Mouse (Mus musculus) embryonic facial prominence, embryonic 11.5 days (tissue): Measurements from ENCODE around the gene Mgat5. TPM values are rescaled to one million over a fixed set of nuclear protein-coding genes. Genes with fewer than 3 reads are reported as not detected.

Experiments
- ATAC-seq: fragments of 200-750 bp; cut with Nextera tagmentation; replicated peaks from 2 replicates; pipeline ENCODE4 v1.8.0; 2017; ENCODE audit warnings: low read depth; ENCODE audit not compliant: insufficient number of reproducible peaks, low FRiP score, low TSS enrichment
- DNase-seq: peaks from one replicate; pipeline ENCODE4 v3.0.0-alpha.2; 2015; ENCODE audit warnings: low spot score
- H3K27ac ChIP-seq: fragments of 300-500 bp; sonication (generic); replicated peaks from 2 replicates; pipeline ENCODE4 v1.5.1; 2014; ENCODE audit warnings: mild to moderate bottlenecking, low read depth, low read length, control low read depth
- H3K27me3 ChIP-seq: fragments of 300-500 bp; sonication (generic); 2 replicates; pipeline ENCODE4 v1.6.1; 2014; ENCODE audit warnings: mild to moderate bottlenecking, low read length, moderate library complexity, mixed read lengths; ENCODE audit not compliant: control insufficient read depth, insufficient read depth
- H3K36me3 ChIP-seq: fragments of 300-500 bp; sonication (generic); replicated peaks from 2 replicates; pipeline ENCODE4 v1.6.1; 2014; ENCODE audit warnings: low read depth, mild to moderate bottlenecking, low read length, moderate library complexity, mixed read lengths; ENCODE audit not compliant: control insufficient read depth, insufficient read depth
- H3K4me1 ChIP-seq: fragments of 300-500 bp; sonication (generic); 2 replicates; pipeline ENCODE4 v1.6.1; 2014; ENCODE audit warnings: low read length, mixed read lengths; ENCODE audit not compliant: control insufficient read depth, insufficient read depth
- H3K4me2 ChIP-seq: fragments of 300-500 bp; sonication (generic); 2 replicates; pipeline ENCODE4 v1.6.1; 2014; ENCODE audit warnings: low read depth, mild to moderate bottlenecking, control low read depth, low read length, moderate library complexity
- H3K4me3 ChIP-seq: fragments of 300-500 bp; sonication (generic); 2 replicates; pipeline ENCODE4 v1.5.1; 2014; ENCODE audit warnings: low read depth, low read length, control low read depth
- H3K9ac ChIP-seq: fragments of 300-500 bp; sonication (generic); replicated peaks from 2 replicates; pipeline ENCODE4 v1.6.1; 2014; ENCODE audit warnings: mild to moderate bottlenecking, control low read depth, low read length
- H3K9me3 ChIP-seq: fragments of 300-500 bp; sonication (generic); replicated peaks from 2 replicates; pipeline ENCODE4 v1.6.1; 2016; ENCODE audit warnings: mild to moderate bottlenecking, low read length, inconsistent platforms, mixed read lengths; ENCODE audit not compliant: control insufficient read depth
- WGBS: fragments of 180-500 bp; shearing (Covaris S2); extraction: QIAGEN DNeasy Blood & Tissue Kit; methylation state at CpG from one replicate; pipeline ENCODE4 v1.1.7; 2014; 5-methylcytosine and 5-hydroxymethylcytosine counted together
- polyA plus RNA-seq: library from polyadenylated mRNA; unstranded; fragments of >200 nt; fragmentation: Nextera tagmentation; extraction: Ambion mirVana; gene quantifications from 2 replicates; pipeline ENCODE4 v1.2.1, GENCODE M21; 2014

The Mgat5 gene
- polyA plus RNA-seq: 5.9 and 6.1 TPM in 2 replicates

DNA sequence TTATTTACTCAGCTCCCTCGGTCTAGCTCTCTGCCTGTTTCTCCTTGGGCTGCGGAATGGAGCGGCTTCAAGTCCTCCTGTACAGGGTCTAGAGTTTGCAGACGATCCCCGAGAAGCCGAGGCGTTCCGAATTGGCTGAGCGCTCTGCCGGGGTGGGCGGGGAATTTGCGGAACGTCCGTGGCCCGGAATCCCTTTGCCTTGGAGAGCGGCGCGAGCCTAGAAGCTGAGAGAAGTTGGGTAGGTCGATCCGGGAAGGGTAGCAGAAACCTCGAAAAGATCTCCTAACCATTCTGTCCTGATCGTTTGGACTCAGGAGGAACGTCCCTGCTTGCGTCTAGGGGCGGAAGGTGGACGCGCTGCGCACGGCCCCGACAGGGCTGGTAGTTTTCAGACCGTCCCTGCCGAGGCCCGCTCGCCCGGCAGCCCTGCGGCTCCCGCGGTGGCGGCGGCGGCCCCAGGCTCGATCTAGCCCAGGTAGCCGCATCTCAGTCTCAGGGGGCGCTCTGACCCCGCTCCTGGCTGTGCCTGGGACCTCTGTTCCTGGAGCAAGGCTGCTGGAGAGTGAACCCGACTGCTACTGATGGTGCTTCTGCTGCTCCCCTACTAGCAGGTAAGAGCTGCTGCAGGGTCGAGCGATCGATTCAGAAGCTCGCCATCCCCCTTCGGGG, at the start of gene Mgat5:
Gene Mgat5, plus strand, starts transcription at position 199 of the 669 bp plus-strand sequence.
- no peaks in the 10 kb centered on the region for H3K36me3 ChIP-seq
- no peaks in the 10 kb centered on the region for H3K4me1 ChIP-seq
- DNase-seq (peak; percentile 95), ATAC-seq (peak; percentile 84)
- H3K9me3 ChIP-seq: no peaks in the 10 kb centered on the region
- under 1% methylated on average over 51 of the region's 51 CpGs for WGBS
- H3K4me2 ChIP-seq: peak within 1 kb of the TSS; percentile 94
- H3K9ac ChIP-seq: peak within 1 kb of the TSS; percentile 77
- peak within 1 kb of the TSS; percentile 66 for H3K27ac ChIP-seq
- H3K27me3 ChIP-seq: no peaks in the 10 kb centered on the region
- H3K4me3 ChIP-seq: peak within 1 kb of the TSS; percentile 76

DNA sequence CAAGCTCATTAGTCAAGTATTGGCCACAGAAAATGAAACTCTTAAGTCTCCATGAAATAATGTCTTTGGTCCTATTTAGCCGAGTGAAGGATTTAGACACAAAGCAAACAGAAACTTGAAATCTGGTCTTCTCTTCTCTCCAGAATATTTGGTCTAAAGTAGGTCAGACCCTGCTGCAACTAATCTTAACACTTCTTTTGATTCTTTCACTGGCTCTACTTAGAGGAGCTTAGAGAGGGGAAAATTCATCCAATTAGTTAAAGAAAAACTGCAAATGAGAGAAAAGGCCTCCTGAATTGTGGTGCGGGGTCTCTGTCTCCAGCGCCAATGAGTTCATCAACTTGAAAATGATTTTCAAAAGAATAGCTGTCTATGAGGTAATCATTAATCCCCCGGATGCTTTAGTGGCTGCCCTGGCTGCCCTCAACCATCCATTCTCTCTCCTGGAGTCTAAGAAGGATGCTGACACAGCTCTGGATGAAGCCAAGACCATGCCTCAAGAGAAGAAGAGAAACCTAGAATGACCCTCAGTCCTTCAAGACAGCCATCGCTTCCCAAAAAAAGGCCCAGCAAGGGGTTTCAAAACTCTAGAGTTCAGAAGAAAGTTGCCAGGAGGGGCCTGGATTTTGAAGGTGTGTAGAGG, 44.6 kb upstream of the Mgat5 start:
- H3K27ac ChIP-seq: no peak overlapping the region
- ATAC-seq (no peak), DNase-seq (no peak)
- H3K27me3 ChIP-seq: no peaks in the 10 kb centered on the region
- no peak overlapping the region for H3K4me3 ChIP-seq
- no peaks in the 10 kb centered on the region for H3K9me3 ChIP-seq
- no peak overlapping the region for H3K9ac ChIP-seq
- WGBS: 87% methylated on average over 5 of the region's 5 CpGs
- no peaks in the 10 kb centered on the region for H3K36me3 ChIP-seq
- no peak overlapping the region for H3K4me2 ChIP-seq
- H3K4me1 ChIP-seq: no peaks in the 10 kb centered on the region

- no peaks in the 10 kb centered on the region for H3K27me3 ChIP-seq
- no peaks in the 10 kb centered on the region for H3K36me3 ChIP-seq
- no peak overlapping the region for H3K9ac ChIP-seq
- DNase-seq (no peak), ATAC-seq (no peak)
- H3K27ac ChIP-seq: no peak overlapping the region
- H3K4me3 ChIP-seq: no peak overlapping the region
- WGBS: 86% methylated on average over 4 of the region's 4 CpGs
- no peaks in the 10 kb centered on the region for H3K9me3 ChIP-seq
- no peak overlapping the region for H3K4me2 ChIP-seq
- no peaks in the 10 kb centered on the region for H3K4me1 ChIP-seq
Measured at GRCm38 (mm10) chr1:127164589-127165160, 40.1 kb upstream of the Mgat5 start.

DNA sequence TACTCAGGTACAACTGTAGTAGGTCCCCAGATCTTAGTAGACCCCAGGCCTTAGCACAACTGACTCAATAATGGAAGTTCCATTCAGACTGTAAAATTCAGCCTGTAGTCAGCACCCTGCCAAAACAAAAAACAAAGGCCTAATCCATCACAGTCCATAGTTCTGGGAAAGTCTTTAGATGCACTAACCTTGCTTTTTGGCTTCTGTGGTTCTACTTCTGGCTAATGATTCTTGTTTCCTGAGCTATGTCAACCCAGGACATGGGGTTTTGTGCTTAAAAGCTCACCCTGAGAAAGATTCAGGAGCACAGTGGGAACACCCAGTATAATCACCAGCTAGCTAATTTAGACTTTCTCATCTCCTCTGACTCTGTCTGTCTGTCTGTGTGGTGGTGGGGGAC, 38.3 kb upstream of the Mgat5 start:
- H3K4me2 ChIP-seq: no peak overlapping the region
- no peaks in the 10 kb centered on the region for H3K36me3 ChIP-seq
- no peak overlapping the region for H3K4me3 ChIP-seq

GRCm38 (mm10) chr1:127167586-127167985, 37.2 kb upstream of the Mgat5 start:
- no peak overlapping the region for H3K4me2 ChIP-seq
- H3K27me3 ChIP-seq: no peaks in the 10 kb centered on the region
- H3K36me3 ChIP-seq: no peaks in the 10 kb centered on the region
- no peak overlapping the region for H3K9ac ChIP-seq
- no peak overlapping the region for H3K27ac ChIP-seq
- H3K9me3 ChIP-seq: no peaks in the 10 kb centered on the region
- no peak for ATAC-seq
- 91% methylated on average over 1 of the region's 1 CpGs for WGBS
- H3K4me3 ChIP-seq: no peak overlapping the region
- H3K4me1 ChIP-seq: no peaks in the 10 kb centered on the region
- DNase-seq: no peak

More for the DNA sequence above, 38.3 kb upstream of the Mgat5 start:
- no peaks in the 10 kb centered on the region for H3K27me3 ChIP-seq
- no peak for DNase-seq
- no peaks in the 10 kb centered on the region for H3K9me3 ChIP-seq
- H3K4me1 ChIP-seq: no peaks in the 10 kb centered on the region
- no peak overlapping the region for H3K27ac ChIP-seq
- no peak for ATAC-seq
- H3K9ac ChIP-seq: no peak overlapping the region

- WGBS: 47% methylated on average over 8 of the region's 8 CpGs
- Histone ChIP-seq H3K9ac (no peak overlapping the region), H3K9me3 (no peaks in the 10 kb centered on the region), H3K27ac (no peak overlapping the region), H3K36me3 (no peaks in the 10 kb centered on the region), H3K4me2 (no peak overlapping the region), H3K27me3 (no peaks in the 10 kb centered on the region), H3K4me3 (no peak overlapping the region), H3K4me1 (no peaks in the 10 kb centered on the region)
- ATAC-seq (no peak), DNase-seq (peak; percentile 12)
Measured at GRCm38 (mm10) chr1:127168205-127168604, 36.6 kb upstream of the Mgat5 start.

DNA sequence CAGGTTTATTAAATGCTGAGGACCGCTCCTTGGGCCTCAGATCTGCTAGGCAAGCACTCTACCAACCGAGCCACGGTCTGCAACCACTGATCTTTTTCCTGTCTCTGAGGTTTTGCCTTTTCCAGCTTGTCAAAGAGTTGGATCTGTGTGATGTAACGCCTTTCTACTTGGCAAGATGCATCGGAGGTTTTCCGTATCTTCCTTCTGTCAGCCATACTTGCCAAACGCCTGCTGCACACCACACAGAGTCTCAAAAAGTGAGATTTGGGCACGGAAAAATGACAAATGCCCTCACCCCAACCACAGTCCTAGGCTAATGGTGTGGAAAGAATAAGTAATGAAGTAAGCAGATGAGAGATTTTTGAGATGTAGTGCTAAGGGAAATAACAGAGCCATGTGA, 35.3 kb upstream of the Mgat5 start:
- no peaks in the 10 kb centered on the region for H3K4me1 ChIP-seq
- H3K9ac ChIP-seq: no peak overlapping the region

DNA sequence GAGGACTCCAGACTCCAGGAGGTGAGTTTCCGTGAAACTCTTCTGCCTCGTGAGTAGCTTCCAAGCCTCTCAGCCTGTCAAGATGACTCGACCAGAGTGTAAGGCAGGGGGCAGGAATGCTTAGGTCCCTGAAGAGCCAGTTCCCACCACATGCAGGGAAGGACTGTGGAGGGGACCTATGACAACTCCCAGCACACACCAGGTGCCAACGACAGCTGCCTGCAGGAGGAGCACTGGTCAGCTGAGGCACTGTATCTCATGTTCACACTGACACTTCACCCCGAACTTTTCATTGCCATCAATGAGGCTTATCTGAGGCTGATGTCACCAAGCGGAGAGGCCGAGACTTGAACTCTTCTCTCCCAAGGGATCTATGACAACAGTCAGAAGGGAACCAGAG, 33.5 kb upstream of the Mgat5 start:
- 84% methylated on average over 7 of the region's 7 CpGs for WGBS
- Histone ChIP-seq H3K4me2 (no peak overlapping the region), H3K4me3 (no peak overlapping the region), H3K9ac (no peak overlapping the region), H3K27ac (no peak overlapping the region), H3K9me3 (no peaks in the 10 kb centered on the region), H3K27me3 (no peaks in the 10 kb centered on the region), H3K4me1 (no peaks in the 10 kb centered on the region), H3K36me3 (no peaks in the 10 kb centered on the region)
- DNase-seq (no peak), ATAC-seq (no peak)

More for the DNA sequence above, 35.3 kb upstream of the Mgat5 start:
- DNase-seq: no peak
- Histone ChIP-seq H3K27ac (no peak overlapping the region), H3K4me3 (no peak overlapping the region), H3K27me3 (no peaks in the 10 kb centered on the region), H3K9me3 (no peaks in the 10 kb centered on the region), H3K4me2 (no peak overlapping the region), H3K36me3 (no peaks in the 10 kb centered on the region)
- no peak for ATAC-seq
- WGBS: 87% methylated on average over 8 of the region's 8 CpGs
